Mouse (Mus musculus) bone marrow macrophage, adult 2 months (primary cell): ENCODE results near the gene Chn2.
"Not testable (repeated sequence)": the region's sequence is repeated elsewhere in the genome, so short reads cannot be mapped to it uniquely, and the experiment has no call there.

ENCODE experiments used
- CTCF ChIP-seq: IDR thresholded peaks from 2 replicates; pipeline ENCODE4 v1.5.1; 2012; ENCODE audit warnings: low read depth, mild to moderate bottlenecking, low read length, moderate library complexity
- POLR2A ChIP-seq: IDR thresholded peaks from 2 replicates; pipeline ENCODE4 v1.6.1; 2012; ENCODE audit warnings: mild to moderate bottlenecking, low read depth, low read length, borderline replicate concordance

GRCm38 (mm10) chr6:54177081-54177480 is 137.7 kb downstream of the Chn2 start:
- TF ChIP-seq POLR2A, CTCF: not testable (repeated sequence)
